Mouse (Mus musculus): ENCODE data around the gene Cask.

Cask gene

GRCm38 (mm10) chrX:13518019-13518418 lies 333.1 kb downstream of the Cask start:
- CTCF ChIA-PET: no interaction called here

GRCm38 (mm10) chrX:13516451-13516850 lies 334.7 kb downstream of the Cask start:
- CTCF ChIA-PET: no interaction called here

- CTCF ChIA-PET: no interaction called here
Measured at GRCm38 (mm10) chrX:13513864-13514263, 337.3 kb downstream of the Cask start.

- CTCF ChIA-PET: no interaction called here
Measured at GRCm38 (mm10) chrX:13513127-13513526, 338.0 kb downstream of the Cask start.

- CTCF ChIA-PET: no interaction called here
Measured at GRCm38 (mm10) chrX:13506376-13506775, 344.8 kb downstream of the Cask start.

GRCm38 (mm10) chrX:13504389-13504788 lies 346.8 kb downstream of the Cask start:
- CTCF ChIA-PET: no interaction called here

- CTCF ChIA-PET: no interaction called here
Measured at GRCm38 (mm10) chrX:13502862-13503375, 348.2 kb downstream of the Cask start.

GRCm38 (mm10) chrX:13500284-13500683 lies 350.9 kb downstream of the Cask start:
- CTCF ChIA-PET: no interaction called here

GRCm38 (mm10) chrX:13494892-13495703 lies 356.1 kb downstream of the Cask start:
- CTCF ChIA-PET: interaction anchor here (0.6 kb wide), 1 partner anchor 265 kb away, joined by 4 read pairs; no protein-coding TSS in a partner anchor

GRCm38 (mm10) chrX:13492922-13493321 lies 358.2 kb downstream of the Cask start:
- CTCF ChIA-PET: no interaction called here

GRCm38 (mm10) chrX:13490941-13491340 lies 360.2 kb downstream of the Cask start:
- CTCF ChIA-PET: no interaction called here

- CTCF ChIA-PET: interaction anchor here (0.7 kb wide), 1 partner anchor 1648 kb away, joined by 5 read pairs; no protein-coding TSS in a partner anchor
Measured at GRCm38 (mm10) chrX:13489761-13490160, 361.4 kb downstream of the Cask start.

GRCm38 (mm10) chrX:13489001-13489400 lies 362.2 kb downstream of the Cask start:
- CTCF ChIA-PET: no interaction called here

GRCm38 (mm10) chrX:13484447-13484846 lies 366.7 kb downstream of the Cask start:
- CTCF ChIA-PET: no interaction called here

GRCm38 (mm10) chrX:13482576-13482975 lies 368.6 kb downstream of the Cask start:
- CTCF ChIA-PET: no interaction called here

- CTCF ChIA-PET: no interaction called here
Measured at GRCm38 (mm10) chrX:13479570-13479969, 371.6 kb downstream of the Cask start.

GRCm38 (mm10) chrX:13478298-13478697 lies 372.9 kb downstream of the Cask start:
- CTCF ChIA-PET: no interaction called here

GRCm38 (mm10) chrX:13477596-13477995 lies 373.6 kb downstream of the Cask start:
- CTCF ChIA-PET: interaction anchor here (0.6 kb wide), 1 partner anchor 125 kb away, joined by 3 read pairs; no protein-coding TSS in a partner anchor

GRCm38 (mm10) chrX:13475382-13475781 lies 375.8 kb downstream of the Cask start:
- CTCF ChIA-PET: no interaction called here

- CTCF ChIA-PET: interaction anchor here (0.6 kb wide), 1 partner anchor 219 kb away, joined by 4 read pairs; no protein-coding TSS in a partner anchor
Measured at GRCm38 (mm10) chrX:13472751-13473225, 378.4 kb downstream of the Cask start.

GRCm38 (mm10) chrX:13471925-13472324 lies 379.2 kb downstream of the Cask start:
- CTCF ChIA-PET: no interaction called here

GRCm38 (mm10) chrX:13469160-13470116 lies 381.7 kb downstream of the Cask start:
- CTCF ChIA-PET: no interaction called here

Measured in spleen, embryonic (tissue).